Mouse (Mus musculus) midbrain, embryonic 13.5 days (tissue): ENCODE data around the gene Slc16a10. TPM values are rescaled to one million over a fixed set of nuclear protein-coding genes. Genes with fewer than 3 reads are reported as not detected.

Experiments used
- ATAC-seq: fragments of 200-750 bp; cut with Nextera tagmentation; 2 replicates; pipeline ENCODE4 v1.8.0; 2017; ENCODE audit warnings: mild to moderate bottlenecking, moderate TSS enrichment, moderate library complexity
- H3K27ac ChIP-seq: fragments of 300-500 bp; sonication (generic); 2 replicates; pipeline ENCODE4 v1.5.1; 2015; ENCODE audit warnings: inconsistent platforms, mild to moderate bottlenecking, moderate library complexity
- H3K27me3 ChIP-seq: fragments of 300-500 bp; sonication (generic); 2 replicates; pipeline ENCODE4 v1.6.1; 2015; ENCODE audit warnings: mild to moderate bottlenecking, inconsistent platforms
- H3K36me3 ChIP-seq: fragments of 300-500 bp; sonication (generic); 2 replicates; pipeline ENCODE4 v1.6.1; 2015; ENCODE audit warnings: mild to moderate bottlenecking, inconsistent platforms
- H3K4me1 ChIP-seq: fragments of 300-500 bp; sonication (generic); replicated peaks from 2 replicates; pipeline ENCODE4 v1.6.1; 2015; ENCODE audit warnings: inconsistent platforms
- H3K4me2 ChIP-seq: fragments of 300-500 bp; sonication (generic); replicated peaks from 2 replicates; pipeline ENCODE4 v1.6.1; 2015; ENCODE audit warnings: moderate library complexity, mild to moderate bottlenecking, inconsistent platforms
- H3K4me3 ChIP-seq: fragments of 300-500 bp; sonication (generic); replicated peaks from 2 replicates; pipeline ENCODE4 v1.5.1; 2015; ENCODE audit warnings: mild to moderate bottlenecking, inconsistent platforms
- H3K9ac ChIP-seq: fragments of 300-500 bp; sonication (generic); replicated peaks from 2 replicates; pipeline ENCODE4 v1.6.1; 2015; ENCODE audit warnings: mild to moderate bottlenecking, inconsistent platforms
- H3K9me3 ChIP-seq: fragments of 300-500 bp; sonication (generic); 2 replicates; pipeline ENCODE4 v1.6.1; 2016; ENCODE audit warnings: mild to moderate bottlenecking, inconsistent platforms
- WGBS: fragments of 180-500 bp; shearing (Covaris S2); methylation state at CpG from one replicate; pipeline ENCODE4 v1.1.7; 2015; 5-methylcytosine and 5-hydroxymethylcytosine counted together
- polyA plus RNA-seq: library from polyadenylated mRNA; unstranded; fragments of >200 nt; fragmentation: Nextera tagmentation; extraction: Ambion mirVana; gene quantifications from 2 replicates; pipeline ENCODE4 v1.2.1, GENCODE M21; 2015

The Slc16a10 gene
- polyA plus RNA-seq, 1 experiment from 2014 or later = 2.7 TPM

GRCm38 (mm10) chr10:40169566-40169965 is 27.5 kb upstream of the Slc16a10 start:
- 85% methylated on average over 10 of the region's 10 CpGs for WGBS
- Histone ChIP-seq H3K27me3 (no peaks in the 10 kb centered on the region), H3K4me2 (no peak overlapping the region), H3K9ac (no peak overlapping the region), H3K4me1 (no peaks in the 10 kb centered on the region), H3K27ac (no peak overlapping the region), H3K36me3 (no peaks in the 10 kb centered on the region), H3K4me3 (no peak overlapping the region), H3K9me3 (no peaks in the 10 kb centered on the region)
- no peak for ATAC-seq

- no peak overlapping the region for H3K4me2 ChIP-seq
- 89% methylated on average over 7 of the region's 7 CpGs for WGBS
- H3K27me3 ChIP-seq = no peaks in the 10 kb centered on the region
- no peak overlapping the region for H3K27ac ChIP-seq
- H3K9me3 ChIP-seq = no peaks in the 10 kb centered on the region
- H3K4me3 ChIP-seq = no peak overlapping the region
- ATAC-seq = no peak
- no peaks in the 10 kb centered on the region for H3K4me1 ChIP-seq
- no peaks in the 10 kb centered on the region for H3K36me3 ChIP-seq
- no peak overlapping the region for H3K9ac ChIP-seq
These were observed 27.0 kb upstream of the Slc16a10 start for GRCm38 (mm10) chr10:40169088-40169487.

GRCm38 (mm10) chr10:40164421-40165386 is 22.6 kb upstream of the Slc16a10 start:
- H3K4me2 ChIP-seq = no peak overlapping the region
- no peaks in the 10 kb centered on the region for H3K36me3 ChIP-seq
- H3K9me3 ChIP-seq = no peaks in the 10 kb centered on the region
- WGBS = 90% methylated on average over 27 of the region's 27 CpGs
- no peak overlapping the region for H3K9ac ChIP-seq
- no peaks in the 10 kb centered on the region for H3K27me3 ChIP-seq
- H3K4me1 ChIP-seq = no peaks in the 10 kb centered on the region
- H3K27ac ChIP-seq = no peak overlapping the region
- no peak overlapping the region for H3K4me3 ChIP-seq
- ATAC-seq = no peak

- no peak overlapping the region for H3K4me3 ChIP-seq
- no peaks in the 10 kb centered on the region for H3K9me3 ChIP-seq
- no peaks in the 10 kb centered on the region for H3K27me3 ChIP-seq
- WGBS = 92% methylated on average over 13 of the region's 13 CpGs
- H3K36me3 ChIP-seq = no peaks in the 10 kb centered on the region
- H3K27ac ChIP-seq = no peak overlapping the region
- no peak overlapping the region for H3K9ac ChIP-seq
- no peaks in the 10 kb centered on the region for H3K4me1 ChIP-seq
- no peak for ATAC-seq
- H3K4me2 ChIP-seq = no peak overlapping the region
These were observed 21.9 kb upstream of the Slc16a10 start for GRCm38 (mm10) chr10:40163914-40164313.

GRCm38 (mm10) chr10:40163338-40163737 is 21.3 kb upstream of the Slc16a10 start:
- Histone ChIP-seq H3K4me1 (no peaks in the 10 kb centered on the region), H3K36me3 (no peaks in the 10 kb centered on the region), H3K27me3 (no peaks in the 10 kb centered on the region), H3K27ac (no peak overlapping the region), H3K4me2 (no peak overlapping the region), H3K9ac (no peak overlapping the region), H3K4me3 (no peak overlapping the region), H3K9me3 (no peaks in the 10 kb centered on the region)
- no peak for ATAC-seq
- 91% methylated on average over 8 of the region's 8 CpGs for WGBS

GRCm38 (mm10) chr10:40161701-40162255 is 19.7 kb upstream of the Slc16a10 start:
- Histone ChIP-seq H3K36me3 (no peaks in the 10 kb centered on the region), H3K4me1 (no peaks in the 10 kb centered on the region), H3K27me3 (no peaks in the 10 kb centered on the region), H3K9me3 (no peaks in the 10 kb centered on the region), H3K4me3 (no peak overlapping the region), H3K9ac (no peak overlapping the region), H3K4me2 (no peak overlapping the region), H3K27ac (no peak overlapping the region)
- WGBS = 83% methylated on average over 5 of the region's 5 CpGs
- ATAC-seq = no peak

- ATAC-seq = no peak
- H3K27ac ChIP-seq = no peak overlapping the region
These were observed 19.2 kb upstream of the Slc16a10 start for GRCm38 (mm10) chr10:40161236-40161635.

GRCm38 (mm10) chr10:40152550-40152857 is 10.4 kb upstream of the Slc16a10 start:
- Histone ChIP-seq H3K9ac (no peak overlapping the region), H3K36me3 (no peaks in the 10 kb centered on the region), H3K4me2 (no peak overlapping the region), H3K27ac (no peak overlapping the region), H3K9me3 (no peaks in the 10 kb centered on the region), H3K4me1 (no peaks in the 10 kb centered on the region), H3K4me3 (no peak overlapping the region), H3K27me3 (no peaks in the 10 kb centered on the region)
- no peak for ATAC-seq
- WGBS = 75% methylated on average over 4 of the region's 4 CpGs

More at GRCm38 (mm10) chr10:40161236-40161635, 19.2 kb upstream of the Slc16a10 start:
- WGBS = 87% methylated on average over 2 of the region's 2 CpGs
- Histone ChIP-seq H3K36me3 (no peaks in the 10 kb centered on the region), H3K4me3 (no peak overlapping the region), H3K4me2 (no peak overlapping the region), H3K27me3 (no peaks in the 10 kb centered on the region), H3K9me3 (no peaks in the 10 kb centered on the region), H3K4me1 (no peaks in the 10 kb centered on the region), H3K9ac (no peak overlapping the region)

- H3K9ac ChIP-seq = no peak overlapping the region
- no peak overlapping the region for H3K4me2 ChIP-seq
- no peak overlapping the region for H3K27ac ChIP-seq
- no peaks in the 10 kb centered on the region for H3K4me1 ChIP-seq
- 75% methylated on average over 8 of the region's 8 CpGs for WGBS
- H3K36me3 ChIP-seq = no peaks in the 10 kb centered on the region
- H3K4me3 ChIP-seq = no peak overlapping the region
- no peaks in the 10 kb centered on the region for H3K9me3 ChIP-seq
- no peaks in the 10 kb centered on the region for H3K27me3 ChIP-seq
- ATAC-seq = no peak
These were observed 9.9 kb upstream of the Slc16a10 start for GRCm38 (mm10) chr10:40151852-40152549.

GRCm38 (mm10) chr10:40149584-40150145 is 7.6 kb upstream of the Slc16a10 start:
- Histone ChIP-seq H3K4me3 (no peak overlapping the region), H3K9ac (no peak overlapping the region), H3K36me3 (no peaks in the 10 kb centered on the region), H3K27ac (no peak overlapping the region), H3K27me3 (no peaks in the 10 kb centered on the region), H3K9me3 (no peaks in the 10 kb centered on the region), H3K4me2 (no peak overlapping the region), H3K4me1 (no peaks in the 10 kb centered on the region)
- WGBS = 93% methylated on average over 5 of the region's 5 CpGs
- ATAC-seq = no peak

GRCm38 (mm10) chr10:40147325-40148059 is 5.4 kb upstream of the Slc16a10 start:
- WGBS = 90% methylated on average over 8 of the region's 8 CpGs
- H3K27ac ChIP-seq = no peak overlapping the region

More at GRCm38 (mm10) chr10:40147325-40148059, 5.4 kb upstream of the Slc16a10 start:
- Histone ChIP-seq H3K4me2 (no peak overlapping the region), H3K27me3 (no peaks in the 10 kb centered on the region), H3K9ac (no peak overlapping the region), H3K4me1 (no peaks in the 10 kb centered on the region), H3K36me3 (no peaks in the 10 kb centered on the region), H3K9me3 (no peaks in the 10 kb centered on the region), H3K4me3 (no peak overlapping the region)
- ATAC-seq = no peak
